Mouse (Mus musculus): Measurements from ENCODE around the gene Mt2. TPM values are rescaled to one million over a fixed set of nuclear protein-coding genes. Genes with fewer than 3 reads are reported as not detected.

Gene Mt2
- polyA plus RNA-seq, 1 experiment = 352 TPM

DNA sequence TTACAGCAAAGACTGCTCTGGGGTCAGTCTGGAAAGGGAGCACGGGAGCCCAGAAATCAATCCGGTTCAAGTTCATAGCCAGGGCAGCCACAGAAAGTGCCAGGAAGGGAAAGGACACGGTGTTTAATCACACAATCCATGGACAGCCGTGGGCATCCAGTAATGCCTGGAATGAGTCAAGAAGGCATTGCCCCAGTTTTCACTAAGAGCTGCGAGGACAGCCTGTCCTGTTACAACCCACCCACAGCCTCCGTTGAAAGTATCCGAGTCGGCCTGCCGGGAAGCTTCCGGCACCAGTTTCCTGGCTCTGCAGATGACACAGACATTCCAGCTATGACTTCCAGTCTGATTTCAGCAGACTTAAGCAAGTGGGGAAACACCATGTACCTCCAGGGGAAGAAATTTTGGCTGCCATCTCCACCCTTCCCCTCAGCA lies 1.1 kb upstream of the Mt2 start:
- DNase-seq (ENCODE audit: extremely low spot score in 1 of 2, low spot score in 1 of 2) = no peak

DNA sequence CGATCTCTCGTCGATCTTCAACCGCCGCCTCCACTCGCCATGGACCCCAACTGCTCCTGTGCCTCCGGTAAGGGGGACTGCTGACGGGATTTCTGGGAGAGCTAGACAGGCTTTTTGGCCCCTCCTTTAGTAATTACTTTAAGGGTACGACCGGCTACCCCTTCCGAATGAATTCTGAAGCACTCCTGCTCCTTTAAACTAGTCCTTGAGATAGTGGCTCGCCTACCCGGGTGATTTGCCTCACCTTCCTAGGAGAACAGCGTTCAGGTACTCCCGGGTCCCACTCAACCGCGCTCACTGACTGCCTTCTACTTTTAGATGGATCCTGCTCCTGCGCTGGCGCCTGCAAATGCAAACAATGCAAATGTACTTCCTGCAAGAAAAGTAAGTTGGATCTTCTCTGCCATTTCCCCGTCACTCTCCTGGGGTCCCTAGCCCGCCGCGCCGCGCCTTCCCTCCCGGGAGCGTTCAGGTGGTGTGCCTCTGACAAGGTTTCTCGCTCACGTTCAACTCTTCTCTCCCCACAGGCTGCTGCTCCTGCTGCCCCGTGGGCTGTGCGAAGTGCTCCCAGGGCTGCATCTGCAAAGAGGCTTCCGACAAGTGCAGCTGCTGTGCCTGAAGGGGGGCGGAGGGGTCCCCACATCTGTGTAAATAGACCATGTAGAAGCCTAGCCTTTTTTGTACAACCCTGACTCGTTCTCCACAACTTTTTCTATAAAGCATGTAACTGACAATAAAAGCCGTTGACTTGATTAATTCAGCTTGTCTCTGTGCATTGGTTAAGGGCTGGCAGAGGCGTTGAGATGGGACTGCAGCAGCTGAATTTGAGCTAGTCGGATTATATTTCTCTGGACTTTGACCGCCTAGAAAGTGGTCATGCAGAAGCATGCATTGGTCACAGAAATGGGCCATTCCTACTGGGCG lies 607 bp downstream of the Mt2 start:
- peak in 1 of 2 experiments; percentile 45 for DNase-seq (ENCODE audit: extremely low spot score in 1 of 2, low spot score in 1 of 2)

DNA sequence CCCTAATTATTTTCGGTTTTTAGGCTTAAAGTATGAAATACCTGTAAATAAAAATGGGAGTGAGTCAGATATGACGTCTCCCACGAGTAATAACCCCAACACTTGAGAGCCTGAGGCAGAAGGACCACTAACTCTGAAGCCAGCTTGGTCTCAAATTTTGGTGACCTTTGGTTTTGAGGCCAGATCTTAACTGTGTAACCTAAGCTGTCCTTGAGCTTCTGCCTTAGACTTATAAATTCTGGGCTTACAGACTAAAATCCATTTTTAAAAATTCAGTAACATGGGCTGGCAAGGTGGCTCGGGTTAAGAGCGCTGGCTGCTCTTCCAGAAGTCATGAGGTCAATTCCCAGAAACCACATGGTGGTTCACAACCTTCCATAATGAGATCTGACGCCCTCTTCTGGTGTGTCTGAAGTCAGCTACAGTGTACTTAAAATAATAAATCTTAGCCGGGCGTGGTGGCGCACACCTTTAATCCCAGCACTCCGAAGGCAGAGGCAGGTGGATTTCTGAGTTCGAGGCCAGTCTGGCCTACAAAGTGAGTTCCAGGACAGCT lies 1.5 kb downstream of the Mt2 start:
- DNase-seq (ENCODE audit: extremely low spot score in 1 of 2, low spot score in 1 of 2) = no peak

DNA sequence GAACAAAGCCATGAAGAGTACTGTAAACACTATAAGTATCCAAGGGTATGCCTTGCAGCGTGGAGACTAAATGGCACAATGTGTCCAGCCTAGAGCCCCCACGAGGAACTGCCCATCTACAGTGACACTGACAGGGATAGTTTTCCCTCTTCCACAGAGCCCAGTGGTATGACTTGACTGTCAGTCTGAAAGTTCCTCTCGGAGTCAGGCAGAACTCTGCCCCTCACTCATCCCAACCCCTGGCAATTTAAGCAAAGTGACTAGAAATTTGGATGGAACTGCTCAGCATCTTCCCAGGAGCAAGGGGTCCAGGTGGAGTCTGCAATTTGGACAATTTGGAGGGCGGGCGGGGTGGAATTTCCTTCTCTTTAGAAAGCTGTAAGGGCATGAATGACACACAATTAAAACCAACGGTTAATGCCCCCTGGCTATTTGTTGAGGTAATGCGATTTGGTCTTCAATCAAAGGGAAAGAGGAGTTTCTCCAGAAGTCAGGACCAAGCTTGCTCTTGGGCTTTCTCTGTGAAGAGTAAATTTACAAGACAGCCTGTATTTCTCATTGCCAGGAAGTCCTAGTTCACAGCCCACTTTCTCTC lies 2.3 kb downstream of the Mt2 start:
- no peak for DNase-seq (ENCODE audit: extremely low spot score in 1 of 2, low spot score in 1 of 2)

DNA sequence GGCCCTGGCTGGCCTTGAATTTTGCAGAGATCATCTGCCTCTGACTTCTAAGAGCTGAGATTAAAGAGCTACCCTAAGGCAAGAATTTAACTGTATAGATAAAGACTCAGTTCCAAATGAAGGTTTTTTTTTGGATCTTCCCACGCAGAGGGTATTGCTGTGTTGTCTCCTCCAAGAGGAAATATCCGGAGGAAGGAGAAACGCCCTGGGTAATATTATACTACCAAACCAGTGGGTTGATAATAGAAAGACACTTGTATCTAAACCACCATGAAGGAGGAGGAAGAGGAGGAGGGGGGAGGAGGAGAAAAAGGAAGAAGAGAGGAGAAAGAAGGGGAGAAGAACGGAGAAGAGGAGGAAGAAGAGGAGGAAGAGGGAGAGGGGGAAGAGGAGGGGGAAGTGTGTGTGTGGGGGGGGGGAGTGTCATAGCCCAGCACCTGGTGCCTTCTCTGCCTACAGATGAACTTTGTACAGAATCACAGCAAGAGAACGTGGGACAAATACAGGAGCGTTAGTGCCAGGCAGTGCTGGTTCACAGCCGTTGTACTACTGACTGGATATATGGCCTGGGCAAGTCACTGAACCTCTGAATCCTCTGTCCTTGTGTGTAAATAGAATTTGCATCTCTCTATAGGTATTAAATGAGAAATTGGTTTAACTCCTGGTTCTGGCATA lies 5.4 kb downstream of the Mt2 start:
- DNase-seq (ENCODE audit: extremely low spot score in 1 of 2, low spot score in 1 of 2) = no peak

DNA sequence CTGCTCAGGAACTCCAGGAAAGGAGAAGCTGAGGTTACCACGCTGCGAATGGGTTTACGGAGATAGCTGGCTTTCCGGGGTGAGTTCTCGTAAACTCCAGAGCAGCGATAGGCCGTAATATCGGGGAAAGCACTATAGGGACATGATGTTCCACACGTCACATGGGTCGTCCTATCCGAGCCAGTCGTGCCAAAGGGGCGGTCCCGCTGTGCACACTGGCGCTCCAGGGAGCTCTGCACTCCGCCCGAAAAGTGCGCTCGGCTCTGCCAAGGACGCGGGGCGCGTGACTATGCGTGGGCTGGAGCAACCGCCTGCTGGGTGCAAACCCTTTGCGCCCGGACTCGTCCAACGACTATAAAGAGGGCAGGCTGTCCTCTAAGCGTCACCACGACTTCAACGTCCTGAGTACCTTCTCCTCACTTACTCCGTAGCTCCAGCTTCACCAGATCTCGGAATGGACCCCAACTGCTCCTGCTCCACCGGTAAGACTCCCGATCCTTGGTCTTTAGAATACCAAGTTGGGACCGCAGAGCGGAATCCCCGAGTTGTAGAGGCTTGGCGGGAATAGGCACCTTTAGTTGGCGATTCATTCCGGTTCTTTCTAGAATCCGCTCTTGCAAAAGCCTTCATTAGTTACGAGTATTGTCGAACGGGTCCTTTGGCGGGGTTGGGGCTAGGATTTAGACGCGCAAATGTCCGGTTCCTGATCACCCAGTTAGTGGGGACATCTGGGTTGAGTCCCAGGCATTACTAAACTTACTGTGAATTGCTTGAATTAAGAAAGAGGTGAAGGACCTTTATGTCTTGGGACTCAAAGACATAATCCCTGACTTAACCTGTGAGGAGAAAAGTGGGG lies 6.6 kb downstream of the Mt2 start, which contains the start of gene Mt1:
Gene Mt1, plus strand, starts transcription at position 226 of the 856 bp plus-strand sequence.
- peak; percentile 85 to 92 for DNase-seq (ENCODE audit: extremely low spot score in 1 of 2, low spot score in 1 of 2)

DNA sequence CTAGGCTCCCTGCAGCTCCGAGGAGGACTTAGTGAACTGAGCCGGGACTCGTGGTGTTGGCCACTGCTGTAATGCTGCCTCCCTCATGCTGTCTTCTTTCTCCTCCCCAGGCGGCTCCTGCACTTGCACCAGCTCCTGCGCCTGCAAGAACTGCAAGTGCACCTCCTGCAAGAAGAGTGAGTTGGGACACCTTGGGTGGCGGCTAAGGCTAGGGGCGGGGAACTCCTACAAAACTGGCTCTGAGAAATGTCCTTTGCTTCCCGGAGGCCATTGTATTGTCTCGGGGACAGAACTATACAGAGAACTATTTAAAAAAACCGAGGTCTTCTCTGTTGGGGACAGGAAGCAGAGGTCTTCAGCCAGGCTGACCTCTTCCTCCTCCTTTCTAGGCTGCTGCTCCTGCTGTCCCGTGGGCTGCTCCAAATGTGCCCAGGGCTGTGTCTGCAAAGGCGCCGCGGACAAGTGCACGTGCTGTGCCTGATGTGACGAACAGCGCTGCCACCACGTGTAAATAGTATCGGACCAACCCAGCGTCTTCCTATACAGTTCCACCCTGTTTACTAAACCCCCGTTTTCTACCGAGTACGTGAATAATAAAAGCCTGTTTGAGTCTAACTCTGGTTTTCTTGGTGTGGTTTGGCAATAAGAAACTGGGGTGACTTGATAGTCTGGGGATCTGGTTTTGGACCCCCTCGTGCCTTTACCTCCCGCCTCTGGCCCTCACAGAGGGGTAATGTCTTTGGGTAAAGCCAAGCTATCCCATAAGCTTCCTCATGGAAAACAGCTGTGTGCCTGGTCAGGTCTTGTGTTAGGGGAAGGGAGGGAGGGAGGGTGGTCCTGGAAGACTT lies 7.5 kb downstream of the Mt2 start:
- no peak for DNase-seq (ENCODE audit: extremely low spot score in 1 of 2, low spot score in 1 of 2)

DNA sequence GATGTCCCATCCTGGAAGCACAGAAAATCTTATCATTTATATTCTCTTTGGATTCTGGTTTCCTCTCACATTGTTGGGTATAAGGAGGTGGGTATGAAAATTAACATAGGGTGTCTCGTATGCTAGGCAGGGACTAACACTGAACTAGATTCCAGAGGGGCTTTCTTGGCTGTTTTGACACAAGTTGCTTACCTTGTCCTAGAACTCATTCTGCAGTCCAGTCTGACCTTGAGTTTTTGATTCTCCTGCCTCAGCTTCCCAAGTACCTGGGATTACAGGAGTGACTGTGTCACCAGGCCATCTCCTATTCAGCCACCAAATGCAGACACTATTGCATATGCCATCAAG lies 8.1 kb downstream of the Mt2 start:
- DNase-seq (ENCODE audit: extremely low spot score in 1 of 2, low spot score in 1 of 2) = no peak

DNA sequence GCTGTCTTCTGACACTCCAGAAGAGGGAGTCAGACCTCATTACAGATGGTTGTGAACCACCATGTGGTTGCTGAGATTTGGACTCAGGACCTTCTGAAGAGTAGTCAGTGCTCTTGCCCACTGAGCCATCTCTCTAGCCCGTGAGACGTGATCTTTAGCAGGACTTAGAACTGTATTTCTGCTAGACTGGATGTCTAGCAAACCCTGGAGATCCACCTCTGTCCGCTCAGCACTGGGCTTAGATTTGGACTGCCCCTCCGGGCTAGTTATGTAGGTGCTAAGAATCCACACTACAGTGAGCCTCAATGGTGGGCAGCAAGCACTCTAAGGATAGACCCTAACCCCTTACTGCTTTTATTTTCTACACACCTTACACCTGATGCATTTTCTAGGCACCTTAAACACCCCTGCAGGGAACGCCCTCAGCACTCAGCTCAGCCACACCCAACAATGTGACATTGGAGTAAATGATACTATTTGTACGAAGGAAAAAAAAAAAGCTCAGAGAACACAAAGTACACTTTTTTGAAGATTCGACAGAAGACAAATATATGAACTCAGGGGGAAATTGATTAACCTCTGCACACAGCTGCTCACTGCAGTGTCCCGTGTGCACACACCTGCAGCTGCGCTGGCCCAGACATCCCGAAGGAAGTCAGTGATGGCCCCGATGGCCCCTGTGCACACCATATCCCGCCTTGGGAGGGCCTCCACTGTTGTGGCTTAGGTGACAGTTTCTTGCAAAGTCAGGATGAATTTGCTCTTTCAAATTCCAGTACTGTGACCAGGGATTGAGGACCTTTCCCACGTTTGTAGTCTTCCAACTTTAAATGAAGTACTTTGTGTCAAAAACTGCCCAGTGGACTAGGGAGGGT lies 9.8 kb downstream of the Mt2 start:
- DNase-seq (ENCODE audit: extremely low spot score in 1 of 2, low spot score in 1 of 2) = no peak

DNA sequence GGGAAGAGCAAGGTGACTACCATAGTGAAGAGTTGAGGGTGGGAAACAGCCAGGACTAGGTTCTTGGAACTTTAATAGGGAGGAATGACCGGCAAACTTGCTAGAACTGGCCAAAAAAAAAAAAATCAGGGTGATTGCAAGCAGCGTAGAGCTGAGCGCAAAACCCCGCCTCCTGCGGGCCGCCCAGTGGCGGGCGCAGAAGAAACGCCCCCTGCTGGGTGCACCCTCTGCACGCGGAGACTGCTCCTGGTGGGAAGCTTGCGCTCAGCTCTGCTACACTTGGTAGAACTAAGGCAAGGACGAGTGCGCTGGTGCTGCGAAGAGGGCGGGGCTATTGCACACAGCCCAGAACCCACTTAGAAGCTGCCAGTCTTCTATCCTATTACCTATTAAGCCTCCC lies 10.7 kb downstream of the Mt2 start:
- DNase-seq (ENCODE audit: extremely low spot score in 1 of 2, low spot score in 1 of 2) = peak in 1 of 2 experiments; percentile 78

DNA sequence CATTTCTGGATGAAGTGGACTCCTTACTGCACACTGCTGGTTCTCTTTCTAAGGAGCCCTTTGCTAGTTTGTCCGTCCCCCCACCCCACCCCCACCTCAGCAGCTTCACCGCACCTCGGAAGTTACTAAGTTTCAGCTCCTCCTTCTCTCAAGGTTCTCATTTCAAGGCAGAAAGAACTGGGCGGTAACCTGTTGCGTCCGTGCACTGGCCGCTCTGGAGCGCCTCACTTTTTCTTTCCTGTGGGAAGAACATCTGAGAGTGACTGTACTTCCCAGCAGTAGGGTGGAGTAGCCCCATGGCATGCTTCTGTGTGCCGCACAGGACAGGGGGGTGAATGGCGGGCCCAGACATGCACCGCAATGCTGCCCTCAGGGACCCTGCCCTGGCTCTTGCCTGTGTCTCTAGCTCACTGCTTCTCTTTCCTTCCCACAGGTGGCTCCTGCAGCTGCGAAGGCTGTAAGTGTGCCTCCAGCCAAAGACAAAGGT lies 11.9 kb downstream of the Mt2 start:
- no peak for DNase-seq (ENCODE audit: extremely low spot score in 1 of 2, low spot score in 1 of 2)

DNA sequence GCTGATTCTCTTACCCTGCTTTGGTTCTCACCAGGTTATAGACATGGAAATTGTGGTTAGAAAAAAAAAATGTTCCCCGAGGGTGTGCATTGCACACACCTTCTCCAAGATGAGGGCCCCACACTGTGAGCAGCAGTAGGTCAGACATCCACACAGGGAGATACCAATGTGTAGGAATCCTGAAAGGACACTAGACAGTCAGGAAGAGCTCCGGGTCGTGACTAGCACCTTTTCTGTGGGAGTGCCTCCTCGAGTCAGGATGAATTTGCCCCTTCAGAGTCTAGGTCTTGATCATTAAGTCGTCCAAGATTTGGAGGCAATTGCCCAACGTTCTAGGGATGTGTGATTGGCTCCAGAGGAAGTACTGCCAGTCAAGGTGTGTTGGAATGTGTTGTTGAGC lies 13.3 kb downstream of the Mt2 start:
- no peak for DNase-seq (ENCODE audit: extremely low spot score in 1 of 2, low spot score in 1 of 2)

DNA sequence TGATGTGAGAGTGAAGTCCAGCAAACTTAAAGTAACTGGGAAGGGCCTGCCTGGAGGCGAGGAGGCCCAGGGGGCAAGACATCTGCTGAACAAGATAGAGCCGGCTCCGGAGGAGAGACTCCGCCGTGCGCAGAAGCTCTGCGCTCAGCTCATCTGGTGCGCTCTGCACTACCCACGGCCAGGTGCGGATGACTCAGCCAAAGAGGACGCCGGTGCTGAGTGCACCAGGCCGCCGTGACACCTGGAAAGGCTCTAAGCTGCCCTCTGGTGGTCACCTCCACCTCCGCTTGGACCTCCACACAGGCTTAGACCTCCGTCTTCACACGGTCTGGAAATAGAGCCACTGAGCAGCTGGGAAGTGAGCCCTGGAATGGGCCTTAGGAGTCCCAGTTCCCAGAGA lies 14.1 kb downstream of the Mt2 start:
- peak in 1 of 2 experiments; percentile 62 for DNase-seq (ENCODE audit: extremely low spot score in 1 of 2, low spot score in 1 of 2)

DNA sequence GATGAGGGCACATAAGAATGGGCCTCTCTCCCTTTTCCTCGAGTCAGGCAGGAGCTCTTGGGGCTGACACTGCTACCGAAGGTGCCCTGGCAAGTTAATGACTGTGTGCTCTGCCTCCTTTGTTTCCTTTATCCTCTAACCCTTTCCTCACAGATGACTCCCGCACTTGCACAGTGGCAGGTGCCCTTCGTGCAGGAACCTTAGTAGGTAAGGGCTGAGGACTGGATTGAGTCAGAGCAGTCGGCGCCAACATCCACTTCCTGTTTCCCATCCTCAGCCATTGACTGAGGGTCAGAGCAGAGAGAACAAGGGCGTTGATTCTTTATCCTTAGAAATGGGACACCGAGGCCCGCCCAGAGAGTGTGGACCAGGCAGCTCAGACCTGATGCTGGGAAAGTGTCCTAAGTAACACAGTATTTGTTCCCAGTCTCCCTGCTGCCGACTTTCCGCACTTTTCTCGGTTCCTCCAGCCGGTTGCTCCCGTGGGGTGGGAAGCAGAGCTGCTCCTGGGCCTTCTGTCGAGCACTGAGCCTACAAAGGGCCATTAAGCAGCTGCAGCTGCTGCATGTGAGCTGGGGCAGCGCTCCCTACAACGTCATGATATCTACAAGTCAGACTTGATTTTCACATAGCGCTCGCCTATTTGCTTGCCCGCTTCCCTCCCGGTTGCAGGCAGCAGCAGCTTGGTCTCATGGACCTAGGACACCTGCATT lies 15.0 kb downstream of the Mt2 start:
- DNase-seq (ENCODE audit: extremely low spot score in 1 of 2, low spot score in 1 of 2) = no peak

DNA sequence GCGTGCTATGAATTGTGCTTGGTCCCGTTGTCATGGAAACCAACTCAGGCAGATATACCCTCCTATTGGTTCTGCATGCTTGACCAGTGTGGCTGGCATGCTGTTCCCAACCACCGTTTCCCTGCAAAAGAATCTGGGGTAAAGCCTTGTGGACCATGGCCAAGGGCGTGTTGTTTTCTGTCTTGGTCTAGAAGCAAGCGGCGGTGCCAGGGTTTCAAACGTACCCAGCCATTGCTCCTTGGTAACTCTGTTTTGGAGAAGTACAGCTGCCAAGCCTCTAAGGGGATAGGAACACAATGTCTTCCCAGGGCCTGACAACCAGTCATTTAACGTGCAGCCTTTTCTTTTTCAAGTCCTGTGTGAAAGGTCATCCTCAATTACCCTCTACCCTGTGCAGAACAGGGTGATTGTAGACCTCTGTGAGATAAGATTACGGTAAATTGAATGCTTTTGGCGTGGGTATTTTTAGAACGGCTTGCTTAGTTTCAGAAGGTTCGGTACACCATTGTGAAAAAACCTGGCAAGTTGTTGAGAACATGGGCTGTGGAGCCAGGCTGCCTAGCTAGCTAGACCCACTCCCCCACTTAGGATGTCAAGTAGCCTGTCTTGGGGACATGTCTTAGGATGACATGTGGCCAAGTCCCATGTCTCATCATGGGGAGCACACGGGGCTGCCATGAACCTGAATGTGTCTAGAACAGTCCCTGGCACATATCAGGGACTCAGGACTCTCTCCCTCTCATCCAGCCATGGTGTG lies 17.0 kb downstream of the Mt2 start:
- DNase-seq (ENCODE audit: extremely low spot score in 1 of 2, low spot score in 1 of 2) = peak; percentile 62 to 70

DNA sequence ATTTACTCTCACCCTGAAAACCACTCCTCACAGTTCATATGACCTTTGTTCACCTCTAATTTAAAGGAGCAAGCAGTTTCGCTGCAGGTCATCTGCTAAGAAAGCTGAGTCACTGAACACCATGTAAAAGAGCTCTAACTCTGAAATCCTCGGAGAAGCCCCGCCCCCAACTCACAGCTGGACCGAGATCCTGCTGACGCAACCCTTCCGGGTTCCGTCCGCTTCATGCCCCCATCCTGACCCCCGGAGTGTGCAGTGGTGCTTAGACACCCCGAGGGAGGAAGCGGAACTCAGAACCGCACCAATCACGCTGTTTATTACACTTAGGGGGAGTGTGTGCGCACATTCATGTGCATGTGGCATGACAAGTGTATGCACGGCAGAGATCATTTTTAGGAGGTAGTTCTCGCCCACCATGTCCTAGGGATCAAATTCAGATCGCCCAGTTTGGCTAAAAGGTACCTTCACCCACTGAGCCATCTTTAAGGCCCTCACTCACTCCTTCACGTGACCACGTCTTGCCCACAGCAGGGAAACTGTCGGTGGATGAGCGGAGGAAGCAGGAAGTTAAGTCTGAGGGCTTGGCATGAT lies 18.7 kb downstream of the Mt2 start:
- DNase-seq (ENCODE audit: extremely low spot score in 1 of 2, low spot score in 1 of 2) = no peak

DNA sequence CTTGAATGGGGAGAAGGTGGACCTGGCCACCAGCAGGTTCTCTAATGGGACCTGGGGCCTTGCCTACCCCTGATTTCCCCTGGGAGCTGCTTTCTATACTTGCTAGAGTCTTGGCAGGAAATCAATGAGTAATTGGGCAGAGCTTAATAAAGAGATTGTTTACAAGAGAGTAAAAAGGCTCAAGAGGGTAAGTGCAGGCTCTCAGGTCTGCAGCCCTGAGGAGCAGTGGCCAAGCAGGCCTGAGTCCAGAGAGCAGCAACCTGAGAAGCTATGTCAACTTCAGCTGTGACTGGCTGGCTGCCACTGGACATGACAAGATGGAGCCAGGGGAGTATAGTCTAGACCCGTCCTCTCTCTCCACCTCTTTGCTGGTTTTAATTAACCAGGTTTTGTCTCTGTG lies 20.5 kb downstream of the Mt2 start:
- DNase-seq (ENCODE audit: extremely low spot score in 1 of 2, low spot score in 1 of 2) = no peak

Data from frontal cortex, adult 2 months (tissue).